Mouse (Mus musculus): ENCODE data around the gene Wbp1.

Wbp1 gene

DNA sequence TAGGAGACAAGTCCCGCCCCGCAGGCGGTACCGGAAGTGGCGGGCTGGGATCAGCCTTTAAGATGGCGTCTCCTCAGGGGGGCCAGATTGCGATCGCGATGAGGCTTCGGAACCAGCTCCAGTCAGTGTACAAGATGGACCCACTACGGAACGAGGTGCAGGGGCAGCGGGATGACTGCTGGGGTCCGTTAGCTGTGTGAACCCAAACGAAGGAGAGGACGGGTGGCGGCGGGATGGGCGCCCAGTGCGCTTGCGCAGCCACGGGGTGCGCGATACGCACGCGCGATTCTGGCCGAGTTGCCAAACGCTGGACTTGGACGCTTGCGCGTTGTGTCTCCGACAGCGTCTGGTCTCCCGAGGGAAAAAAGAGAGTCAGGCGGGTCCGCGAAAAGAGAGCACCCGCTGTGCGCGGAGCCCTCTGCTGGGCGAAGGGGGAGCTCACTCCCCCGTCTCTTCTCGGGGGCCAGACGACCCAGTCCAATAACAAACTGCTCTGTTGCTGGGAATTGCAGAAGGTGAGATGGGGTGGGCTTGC, 43.0 kb downstream of the Wbp1 start:
- peak; percentile 100 for DNase-seq

DNA sequence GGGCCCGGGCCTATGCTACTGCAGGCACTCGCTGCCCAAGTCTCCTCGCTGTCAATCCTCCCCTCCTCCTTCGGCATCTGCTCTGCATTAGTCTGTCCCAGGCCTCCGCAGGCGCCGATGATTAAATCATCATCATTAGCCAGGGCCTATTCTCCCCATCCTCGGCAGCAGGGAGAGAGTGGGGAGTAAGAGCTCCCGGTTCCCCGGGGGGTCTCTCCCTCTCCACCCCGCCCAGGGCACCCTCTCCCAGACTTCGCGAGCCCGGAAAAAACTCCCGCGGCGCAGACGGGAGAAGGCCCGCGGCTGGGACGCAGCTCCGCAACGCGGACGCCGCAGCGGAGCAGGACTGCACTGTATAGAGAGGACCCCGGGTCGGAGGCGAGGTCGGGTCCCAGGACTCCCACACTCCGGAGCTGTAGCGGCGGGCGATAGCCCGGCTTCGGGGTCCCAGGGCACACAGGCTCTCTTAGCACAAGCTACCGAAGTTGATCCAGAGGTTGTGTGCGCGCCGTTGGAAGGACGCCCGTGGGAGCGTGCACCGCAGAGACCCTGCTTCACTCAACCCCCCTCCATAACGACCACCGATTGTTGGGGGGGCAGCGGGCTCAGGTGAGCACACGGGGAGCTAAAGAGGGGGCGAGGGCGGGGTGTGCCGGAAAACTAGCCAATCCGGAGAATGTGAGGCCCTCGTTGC, 43.6 kb downstream of the Wbp1 start, which contains the start of gene Pcgf1:
Pcgf1 (plus strand) TSS at position 240 of the 694 bp plus-strand sequence.
- no peak for DNase-seq

DNA sequence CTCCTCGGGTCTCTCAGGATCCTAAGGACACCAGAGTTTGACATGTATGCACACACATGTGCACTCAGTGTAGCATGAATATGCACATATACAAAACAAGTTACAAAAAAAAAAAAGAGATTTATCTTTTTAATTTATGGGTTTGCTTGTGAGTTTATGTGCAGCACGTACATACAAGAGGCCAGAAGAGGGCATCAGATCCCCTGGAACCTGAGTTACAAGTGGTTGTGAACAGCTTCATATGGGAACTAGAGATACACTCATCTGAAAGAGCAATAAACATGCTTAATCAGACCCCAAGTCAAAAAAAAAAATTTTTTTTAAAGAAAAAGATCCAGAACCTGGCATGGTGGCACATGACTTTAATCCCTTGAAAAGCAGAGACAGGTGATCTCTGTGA, 46.4 kb downstream of the Wbp1 start:
- peak; percentile 52 for DNase-seq

- DNase-seq: no peak
These were observed 50.1 kb downstream of the Wbp1 start for GRCm38 (mm10) chr6:83071220-83071619.

GRCm38 (mm10) chr6:83070311-83071219, 50.8 kb downstream of the Wbp1 start:
- DNase-seq: peak; percentile 40

DNA sequence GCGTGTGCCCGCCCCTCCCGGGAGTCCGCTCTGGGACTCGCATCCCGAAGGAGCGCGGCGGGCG, 51.3 kb downstream of the Wbp1 start, which contains the start of gene Tlx2:
Tlx2 (minus strand) TSS at position 47 of the 64 bp plus-strand sequence.
- no peak for DNase-seq

GRCm38 (mm10) chr6:83069488-83070246, 51.7 kb downstream of the Wbp1 start:
- no peak for DNase-seq
